Mouse (Mus musculus): ENCODE data around the gene Trappc6a. TPM values are rescaled to one million over a fixed set of nuclear protein-coding genes. Genes with fewer than 3 reads are reported as not detected.

The Trappc6a gene
- total RNA-seq, 2 experiments from 2014 or later = 18.2 to 19.5 TPM

DNA sequence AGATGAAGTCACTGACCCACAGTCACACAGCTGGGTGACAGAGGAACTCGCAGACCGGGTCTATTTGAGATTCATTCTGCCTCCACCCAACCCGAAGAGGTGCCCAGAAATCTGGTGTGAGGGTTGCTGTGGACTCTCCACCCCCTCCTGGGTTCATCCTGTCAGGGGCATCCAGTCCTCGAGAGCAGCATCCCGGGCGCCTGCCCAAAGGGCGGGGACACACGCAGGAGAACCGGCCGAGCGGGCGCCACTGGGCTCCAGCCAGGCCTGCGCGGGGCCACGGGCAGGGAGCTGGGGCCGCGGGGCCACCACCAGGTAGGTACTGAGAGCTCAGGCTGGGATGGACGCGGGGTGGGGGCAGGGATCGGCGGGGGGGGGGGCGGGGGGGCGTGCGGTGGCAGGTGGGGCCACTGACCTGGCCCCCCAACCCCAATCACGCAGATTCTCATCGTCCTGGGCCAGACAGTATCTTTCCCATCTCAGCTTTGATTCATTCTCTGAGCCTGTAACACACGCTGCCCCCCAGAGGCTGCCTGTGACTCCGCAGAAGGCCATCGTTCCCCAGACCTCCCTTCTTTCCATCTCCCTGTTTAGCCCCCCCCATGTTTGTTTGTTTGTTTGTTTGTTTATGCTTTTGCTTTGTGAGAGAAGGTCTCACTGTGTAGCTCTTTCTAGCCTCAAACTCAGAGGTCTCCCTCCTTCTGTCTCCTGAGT is 9.6 kb downstream of the Trappc6a start, which contains the start of gene Nkpd1:
Gene Nkpd1, plus strand, starts transcription at position 187 of the 714 bp plus-strand sequence.
- intact Hi-C loops (cut with DNase I) = no loop called here
- no peak for DNase-seq (ENCODE audit: low spot score in 2 of 2)

DNA sequence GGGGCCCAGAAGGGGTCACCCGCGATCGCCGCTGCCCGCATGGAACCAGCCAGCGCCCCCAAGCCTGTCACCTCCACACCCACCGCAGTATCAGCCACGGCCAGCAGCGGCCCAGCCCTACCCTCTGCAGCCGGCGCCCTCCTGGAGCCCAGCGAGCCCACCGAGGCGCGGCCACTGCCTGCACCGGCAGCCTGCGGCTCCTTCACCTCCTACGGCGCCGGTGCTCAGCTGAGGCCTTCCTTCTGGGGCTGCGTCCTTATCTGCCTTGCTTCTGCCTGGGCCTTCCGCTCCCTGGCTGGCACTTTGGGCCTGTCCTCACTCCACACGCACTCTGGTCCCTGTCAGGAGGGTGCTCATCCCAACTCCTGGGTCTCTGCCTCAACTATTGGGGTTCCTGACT is 11.8 kb downstream of the Trappc6a start:
- no peak for DNase-seq (ENCODE audit: low spot score in 2 of 2)
- intact Hi-C loops (cut with DNase I) = loop anchor here (5.0 kb wide), 1 partner anchor 42 kb away; the partner anchor contains the start of gene Ppp1r37

- intact Hi-C loops (cut with DNase I) = loop anchor here (5.0 kb wide), 1 partner anchor 39 kb away; the partner anchor contains the start of gene Ppp1r37
- DNase-seq (ENCODE audit: low spot score in 2 of 2) = peak in 1 of 2 experiments; percentile 32
These were observed 15.0 kb downstream of the Trappc6a start for GRCm38 (mm10) chr7:19523017-19523756.

DNA sequence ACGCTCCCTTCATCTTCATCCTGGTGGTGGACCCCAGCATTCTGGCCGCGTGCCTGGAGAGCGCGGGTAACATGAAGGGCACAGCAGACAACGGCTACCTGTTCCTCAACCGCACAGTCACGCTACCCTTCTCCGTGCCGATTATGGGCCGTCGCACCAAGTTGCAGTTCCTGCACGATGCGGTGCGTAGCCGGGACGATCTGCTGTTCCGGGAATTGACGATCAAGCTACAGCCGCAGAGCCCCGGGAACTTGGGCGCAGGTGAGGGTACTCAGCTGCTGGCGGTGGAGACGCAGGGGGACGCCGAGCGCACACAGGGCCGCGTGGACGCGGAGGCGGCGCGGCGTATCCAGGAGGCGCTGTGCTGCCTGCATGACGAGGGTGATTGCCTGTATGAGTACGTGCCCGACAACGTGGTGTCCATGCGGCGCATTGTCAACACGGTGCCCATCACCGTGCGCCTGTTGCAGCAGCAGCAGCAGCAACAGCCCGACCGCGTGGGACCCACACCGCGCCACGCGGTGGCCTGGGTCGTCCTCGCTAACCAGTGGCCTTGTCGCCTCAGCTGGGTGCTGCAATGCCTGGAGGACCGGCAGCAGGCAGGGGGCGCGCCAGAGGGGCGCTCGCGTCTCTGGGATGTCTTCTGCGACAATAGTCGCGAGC is 15.7 kb downstream of the Trappc6a start:
- intact Hi-C loops (cut with DNase I) = loop anchor here (5.0 kb wide), 1 partner anchor 38 kb away; the partner anchor contains the start of gene Ppp1r37
- DNase-seq (ENCODE audit: low spot score in 2 of 2) = peak; percentile 60 to 62

- no peak for DNase-seq (ENCODE audit: low spot score in 2 of 2)
- intact Hi-C loops (cut with DNase I) = loop anchor here (5.0 kb wide), 1 partner anchor 38 kb away; the partner anchor contains the start of gene Ppp1r37
These were observed 16.4 kb downstream of the Trappc6a start for GRCm38 (mm10) chr7:19524420-19525104.

DNA sequence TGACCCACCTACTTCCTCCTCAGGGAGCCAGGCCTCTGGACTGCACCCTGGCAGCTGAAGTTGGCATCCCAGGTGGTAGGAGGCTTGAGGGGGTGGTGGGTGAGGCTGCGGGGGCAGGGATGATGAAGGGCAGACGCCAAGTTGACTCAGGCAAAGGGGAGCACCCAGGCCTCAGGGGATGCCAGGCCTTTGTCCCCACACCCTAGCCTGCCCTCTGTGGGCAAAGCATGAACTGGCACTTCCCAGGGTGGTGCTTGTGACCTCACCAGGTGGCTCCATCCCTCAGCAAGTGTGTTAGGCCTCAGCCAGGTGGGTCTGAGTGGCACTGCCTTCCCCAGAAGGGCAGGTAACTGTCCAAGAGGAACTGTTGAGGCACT is 16.9 kb downstream of the Trappc6a start:
- intact Hi-C loops (cut with DNase I) = no loop called here
- no peak for DNase-seq (ENCODE audit: low spot score in 2 of 2)

DNA sequence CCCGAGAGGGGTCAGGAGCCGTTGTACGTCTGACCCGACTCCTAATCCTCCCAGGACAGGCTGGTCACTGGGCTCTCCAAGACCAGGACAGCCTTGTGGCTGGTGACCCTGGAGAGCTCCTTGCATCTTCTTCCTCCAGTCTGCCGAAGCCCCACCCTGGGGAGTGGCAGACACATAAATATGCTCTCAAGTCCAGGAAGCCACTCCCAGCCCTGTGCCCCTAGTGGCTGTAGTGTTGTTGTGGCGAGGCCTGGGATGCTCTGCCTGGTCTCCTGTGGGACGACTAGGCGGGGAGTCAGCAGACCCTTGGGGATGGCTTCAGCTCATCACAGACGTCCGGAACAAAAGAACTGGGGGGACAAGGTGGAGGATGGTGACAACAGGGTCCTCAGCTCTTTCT is 22.9 kb downstream of the Trappc6a start:
- intact Hi-C loops (cut with DNase I) = no loop called here
- no peak for DNase-seq (ENCODE audit: low spot score in 2 of 2)

DNA sequence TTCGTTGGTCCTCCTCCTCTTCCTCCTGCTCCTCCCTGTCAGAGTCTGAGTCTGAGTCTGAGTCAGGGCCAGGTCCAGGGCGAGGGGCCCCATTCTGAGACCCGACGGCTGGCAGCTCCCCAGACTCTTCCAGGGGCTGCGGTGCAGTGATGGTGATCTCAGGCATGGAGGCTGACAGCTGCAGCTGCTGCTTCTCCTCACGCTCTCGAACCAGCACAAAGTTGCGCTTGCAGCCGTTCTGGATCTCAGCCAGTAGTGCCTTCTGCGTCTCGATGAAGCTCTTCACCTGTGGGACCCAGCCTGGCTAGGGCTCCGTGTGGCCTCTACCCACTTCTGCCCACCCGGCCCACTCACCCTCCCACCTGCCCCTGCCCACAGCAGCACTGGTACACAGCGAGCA is 24.0 kb downstream of the Trappc6a start:
- intact Hi-C loops (cut with DNase I) = no loop called here

GRCm38 (mm10) chr7:19534676-19535075 is 26.5 kb downstream of the Trappc6a start:
- intact Hi-C loops (cut with DNase I) = no loop called here
- no peak for DNase-seq (ENCODE audit: low spot score in 2 of 2)

More for the DNA sequence above, 24.0 kb downstream of the Trappc6a start:
- no peak for DNase-seq (ENCODE audit: low spot score in 2 of 2)

GRCm38 (mm10) chr7:19540771-19541566 is 32.8 kb downstream of the Trappc6a start:
- DNase-seq (ENCODE audit: low spot score in 2 of 2) = no peak
- intact Hi-C loops (cut with DNase I) = no loop called here

GRCm38 (mm10) chr7:19541681-19542154 is 33.5 kb downstream of the Trappc6a start:
- no peak for DNase-seq (ENCODE audit: low spot score in 2 of 2)
- intact Hi-C loops (cut with DNase I) = no loop called here

GRCm38 (mm10) chr7:19542155-19542691 is 34.0 kb downstream of the Trappc6a start:
- intact Hi-C loops (cut with DNase I) = no loop called here
- DNase-seq (ENCODE audit: low spot score in 2 of 2) = no peak

- no peak for DNase-seq (ENCODE audit: low spot score in 2 of 2)
- intact Hi-C loops (cut with DNase I) = no loop called here
These were observed 35.4 kb downstream of the Trappc6a start for GRCm38 (mm10) chr7:19543584-19543983.

GRCm38 (mm10) chr7:19546007-19546406 is 37.8 kb downstream of the Trappc6a start:
- DNase-seq (ENCODE audit: low spot score in 2 of 2) = no peak
- intact Hi-C loops (cut with DNase I) = no loop called here

GRCm38 (mm10) chr7:19547344-19547969 is 39.3 kb downstream of the Trappc6a start:
- intact Hi-C loops (cut with DNase I) = no loop called here
- no peak for DNase-seq (ENCODE audit: low spot score in 2 of 2)

DNA sequence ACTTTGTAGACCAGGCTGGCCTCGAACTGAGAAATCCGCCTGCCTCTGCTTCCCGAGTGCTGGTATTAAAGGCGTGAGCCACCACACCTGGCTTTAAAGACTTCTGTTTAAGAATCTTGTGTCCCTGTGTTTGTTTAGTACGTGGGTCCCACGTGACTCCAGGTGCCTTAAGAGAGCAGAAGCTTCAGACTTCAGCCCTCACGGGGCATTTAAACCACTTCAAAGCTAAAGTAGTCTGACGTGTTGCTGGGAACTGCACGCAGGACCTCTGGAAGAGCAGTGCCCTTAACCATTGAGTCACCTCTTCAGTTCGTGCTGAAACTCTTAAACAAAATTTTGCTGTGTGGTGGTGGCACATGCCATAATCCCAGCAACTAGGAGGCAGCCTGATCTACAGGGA is 41.2 kb downstream of the Trappc6a start:
- no peak for DNase-seq (ENCODE audit: low spot score in 2 of 2)
- intact Hi-C loops (cut with DNase I) = no loop called here

- intact Hi-C loops (cut with DNase I) = no loop called here
These were observed 43.4 kb downstream of the Trappc6a start for GRCm38 (mm10) chr7:19551634-19552033.

DNA sequence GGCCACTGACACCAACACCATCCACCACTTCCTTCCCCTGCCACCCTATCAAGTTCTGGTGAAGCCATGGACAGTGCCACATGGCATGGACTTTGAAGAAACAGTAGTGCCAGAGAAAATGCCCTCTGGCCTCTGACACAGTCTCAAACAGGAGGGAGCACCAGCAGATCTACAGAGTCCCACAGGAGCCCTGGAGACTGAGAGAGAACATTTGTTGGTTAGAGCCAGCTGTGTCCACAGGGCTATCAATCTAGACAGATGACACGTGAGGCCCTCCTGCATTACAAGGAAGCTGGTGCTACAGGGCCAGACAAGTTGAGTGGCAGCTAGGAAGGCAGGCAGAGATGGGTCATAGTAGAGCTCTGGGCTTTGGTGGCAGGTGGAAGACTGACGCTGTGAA is 44.2 kb downstream of the Trappc6a start:
- intact Hi-C loops (cut with DNase I) = no loop called here
- DNase-seq (ENCODE audit: low spot score in 2 of 2) = no peak

More at GRCm38 (mm10) chr7:19551634-19552033, 43.4 kb downstream of the Trappc6a start:
- no peak for DNase-seq (ENCODE audit: low spot score in 2 of 2)
